In genomic region chr7:66448304-66448703, GRCm38 (mm10) we compare ENCODE assay signal across 22 mouse cellular contexts. TPM values are rescaled to one million over a fixed set of nuclear protein-coding genes. Genes with fewer than 3 reads are reported as not detected.
A peak's percentile ranks its signal among the peaks of the same experiment; 100 is the strongest.
DNase-seq lines count a peak whose midpoint lies in the region; ATAC-seq and TF ChIP-seq lines count a peak whose summit lies in the region.
"Had no signal": no experiment of that assay in that cellular context is flagged by ENCODE, and none has a peak within 500 bp of the region (broad histone marks: within the 10 kb centered on the region; RNA-seq: fewer than 3 reads in every experiment).

No protein-coding gene starts in this region.

- H3K4me2 ChIP-seq in heart, embryonic 11.5 days, result peak overlapping the region; percentile 14; the same call in 1 of the 2 replicates
- no peak overlapping the region for H3K4me2 ChIP-seq in midbrain, embryonic 11.5 days
- no peak overlapping the region for H3K4me2 ChIP-seq in midbrain, embryonic 15.5 days
- H3K4me2 ChIP-seq: forebrain, embryonic 13.5 days had no signal

- 0 out of 2 replicates have a peak, but pooled peaks have one; percentile 25 for ATAC-seq in heart, embryonic 11.5 days (replicated peaks; ENCODE audit: insufficient number of reproducible peaks, low FRiP score, low TSS enrichment)
- peak; percentile 36; the same call in 1 of the 2 replicates for ATAC-seq in midbrain, embryonic 11.5 days (ENCODE audit: low FRiP score)
- ATAC-seq in midbrain, embryonic 15.5 days (replicated peaks), result no peak
- ATAC-seq: forebrain, embryonic 13.5 days; forebrain, postnatal 0 days; hindbrain, embryonic 16.5 days; inflammation-experienced regulatory T-cells, adult 6 months; Patski had no signal

- no peak overlapping the region for H3K4me3 ChIP-seq in heart, embryonic 11.5 days (ENCODE audit: low read depth, low read length)
- no peak overlapping the region for H3K4me3 ChIP-seq in midbrain, embryonic 11.5 days (ENCODE audit: low read depth, low read length)
- H3K4me3 ChIP-seq in midbrain, embryonic 15.5 days, result no peak overlapping the region
- no peak overlapping the region for H3K4me3 ChIP-seq in lung, adult 2 months (replicated peaks; ENCODE audit: extremely low read depth, low read depth, low read length)
- H3K4me3 ChIP-seq: embryonic facial prominence, embryonic 10.5 days; forebrain, embryonic 13.5 days; heart, embryonic 10.5 days; hindbrain, embryonic 12.5 days had no signal

- no peaks in the 10 kb centered on the region for H3K9me3 ChIP-seq in heart, embryonic 11.5 days (replicated peaks; ENCODE audit: control insufficient read depth, low read length)
- H3K9me3 ChIP-seq in midbrain, embryonic 11.5 days (ENCODE audit: control insufficient read depth, low read length), result no peaks in the 10 kb centered on the region
- no peaks in the 10 kb centered on the region for H3K9me3 ChIP-seq in midbrain, embryonic 15.5 days
- H3K9me3 ChIP-seq: embryonic facial prominence, embryonic 10.5 days; forebrain, embryonic 13.5 days; heart, embryonic 10.5 days; hindbrain, embryonic 12.5 days had no signal

- H3K9ac ChIP-seq in heart, embryonic 11.5 days (ENCODE audit: low read depth, low read length), result no peak overlapping the region
- H3K9ac ChIP-seq in midbrain, embryonic 11.5 days (ENCODE audit: low read length), result no peak overlapping the region
- no peak overlapping the region for H3K9ac ChIP-seq in midbrain, embryonic 15.5 days
- H3K9ac ChIP-seq: forebrain, embryonic 13.5 days; forebrain, postnatal 0 days; hindbrain, embryonic 12.5 days had no signal

- no peak for TF ChIP-seq POLR2A in lung, adult 2 months (IDR thresholded peaks at IDR 0.05; ENCODE audit: borderline replicate concordance, extremely low read depth, low read depth, low read length)

- H3K36me3 ChIP-seq in heart, embryonic 11.5 days (ENCODE audit: control insufficient read depth, insufficient read depth, low read length), result no peaks in the 10 kb centered on the region
- H3K36me3 ChIP-seq in midbrain, embryonic 11.5 days (ENCODE audit: control insufficient read depth, insufficient read depth, low read length), result no peaks in the 10 kb centered on the region
- no peaks in the 10 kb centered on the region for H3K36me3 ChIP-seq in midbrain, embryonic 15.5 days (replicated peaks)
- H3K36me3 ChIP-seq: embryonic facial prominence, embryonic 10.5 days; heart, embryonic 10.5 days; hindbrain, embryonic 12.5 days had no signal

- H3K27ac ChIP-seq in heart, embryonic 11.5 days (ENCODE audit: low read depth, low read length), result no peak overlapping the region
- no peak overlapping the region for H3K27ac ChIP-seq in midbrain, embryonic 11.5 days (ENCODE audit: low read depth, low read length)
- no peak overlapping the region for H3K27ac ChIP-seq in midbrain, embryonic 15.5 days
- H3K27ac ChIP-seq: forebrain, embryonic 13.5 days; gastrocnemius, adult 2 months; heart, embryonic 10.5 days; hindbrain, embryonic 12.5 days had no signal

- TF ChIP-seq CTCF in lung, adult 2 months (IDR thresholded peaks at IDR 0.05; ENCODE audit: insufficient read depth, low read length), result no peak

- no peak for DNase-seq in heart, postnatal 14 days
- DNase-seq in midbrain, embryonic 11.5 days (ENCODE audit: low spot score, missing footprints), result no peak
- peak; percentile 49 for DNase-seq in ZHBTc4 (ENCODE audit: low read depth, low spot score)
- no peak for DNase-seq in lung, adult 2 months
- no peak for DNase-seq in ovary, postnatal 36 days (ENCODE audit: low spot score)
- DNase-seq: adrenal gland, adult 8-10 months; adrenal gland, postnatal 36 days; cerebellum, adult 2 months; cerebellum, postnatal 10 days; forebrain, postnatal 0 days; gastrocnemius, adult 2 months; gastrocnemius, postnatal 25 days; heart, postnatal 36 days had no signal

- 41% methylated on average over 10 of the region's 10 CpGs for WGBS in heart, embryonic 11.5 days (ENCODE audit: insufficient replicate concordance)
- WGBS in midbrain, embryonic 11.5 days, result 43% methylated on average over 10 of the region's 10 CpGs
- 53% methylated on average over 10 of the region's 10 CpGs for WGBS in midbrain, embryonic 15.5 days
- 47% methylated on average over 10 of the region's 10 CpGs for WGBS in lung, adult 2 months

- H3K4me1 ChIP-seq in heart, embryonic 11.5 days (ENCODE audit: control insufficient read depth, insufficient read depth, low read length), result 0 out of 2 replicates have a peak, but pooled peaks cover 2% of the 10 kb centered on the region
- H3K4me1 ChIP-seq in midbrain, embryonic 11.5 days (ENCODE audit: control insufficient read depth, insufficient read depth, low read length), result peaks cover 6% of the 10 kb centered on the region
- peaks cover 8% of the 10 kb centered on the region for H3K4me1 ChIP-seq in midbrain, embryonic 15.5 days
- H3K4me1 ChIP-seq in lung, adult 2 months (ENCODE audit: control insufficient read depth, insufficient read depth, low read length), result no peaks in the 10 kb centered on the region

- intact Hi-C loops in heart, postnatal 14 days (cut with DNase I), result no loop called here

- no peaks in the 10 kb centered on the region for H3K27me3 ChIP-seq in heart, embryonic 11.5 days (ENCODE audit: control insufficient read depth, insufficient read depth, low read length)
- no peaks in the 10 kb centered on the region for H3K27me3 ChIP-seq in midbrain, embryonic 11.5 days (ENCODE audit: control insufficient read depth, insufficient read depth, low read length)
- H3K27me3 ChIP-seq in midbrain, embryonic 15.5 days (replicated peaks), result no peaks in the 10 kb centered on the region
- H3K27me3 ChIP-seq: forebrain, embryonic 13.5 days; Patski had no signal

RNA-seq across cellular contexts. Expression of gene Aldh1a3, which starts 21.0 kb away (rescaled TPM):
- polyA plus RNA-seq in heart, embryonic 11.5 days (2014; fragmentation: Nextera tagmentation; extraction: Ambion mirVana), result 0.56 and 0.76 TPM in 2 replicates
- 1 to 10 TPM; 1.5 to 1.6 TPM for total RNA-seq in heart, postnatal 14 days (2021)
- 0.41 and 0.72 TPM in 2 replicates for polyA plus RNA-seq in midbrain, embryonic 11.5 days (2014; fragmentation: Nextera tagmentation; extraction: Ambion mirVana)
- polyA plus RNA-seq in midbrain, embryonic 15.5 days (2015; fragmentation: Nextera tagmentation; extraction: Ambion mirVana), result 0.83 and 1.0 TPM in 2 replicates
- polyA plus RNA-seq in lung, adult 2 months (2012; rRNA removed), result 0.41 and 0.53 TPM in 2 replicates
